Mouse (Mus musculus) ES-E14 (cell line): ENCODE measurements around the gene Prokr2. TPM values are rescaled to one million over a fixed set of nuclear protein-coding genes. Genes with fewer than 3 reads are reported as not detected.
"Not testable (repeated sequence)": the region's sequence is repeated elsewhere in the genome, so short reads cannot be mapped to it uniquely, and the experiment has no call there.

Experiments
- DNase-seq: peaks from one replicate; pipeline ENCODE4 v3.0.0-alpha.2; 2013; ENCODE audit warnings: low read depth, low spot score
- H3K27ac ChIP-seq: 2 replicates; pipeline ENCODE4 v1.5.1; 2012; ENCODE audit warnings: low read depth, mild to moderate bottlenecking, low read length, moderate library complexity, mixed read lengths; ENCODE audit not compliant: poor library complexity, insufficient read depth, severe bottlenecking
- H3K36me3 ChIP-seq: 2 replicates; pipeline ENCODE4 v1.6.1; 2012; ENCODE audit warnings: mild to moderate bottlenecking, low read length, moderate library complexity, mixed read lengths; ENCODE audit not compliant: control insufficient read depth, poor library complexity, insufficient read depth, severe bottlenecking
- H3K4me1 ChIP-seq, 2 experiments: fragments of 150-350 bp in 1 of 2; sonication (generic) in 1 of 2; 2 replicates each; pipeline ENCODE4 v1.6.1; 2012; ENCODE audit warnings: low read length in 2 of 2, mild to moderate bottlenecking in 1 of 2, mixed read lengths in 1 of 2; ENCODE audit not compliant: control insufficient read depth in 2 of 2, insufficient read depth in 2 of 2, poor library complexity in 1 of 2
- H3K4me3 ChIP-seq, 2 experiments: fragments of 150-350 bp in 1 of 2; sonication (generic) in 1 of 2; 2 replicates each; pipeline ENCODE4 v1.5.1; 2012; ENCODE audit warnings: low read length in 2 of 2, low read depth in 1 of 2, mild to moderate bottlenecking in 1 of 2, mixed read lengths in 1 of 2; ENCODE audit not compliant: insufficient read depth in 1 of 2, poor library complexity in 1 of 2, severe bottlenecking in 1 of 2
- H3K9ac ChIP-seq: 2 replicates; pipeline ENCODE4 v1.6.1; 2012; ENCODE audit warnings: low read depth, mild to moderate bottlenecking, low read length, mixed read lengths; ENCODE audit not compliant: poor library complexity, insufficient read depth, severe bottlenecking
- H3K9me3 ChIP-seq: fragments of 150-350 bp; sonication (generic); 2 replicates; pipeline ENCODE4 v1.6.1; 2012; ENCODE audit warnings: low read depth, mild to moderate bottlenecking, low read length; ENCODE audit not compliant: control insufficient read depth, insufficient read depth
- CHD2 ChIP-seq: IDR thresholded peaks from 2 replicates; pipeline ENCODE4 v1.6.1; 2014; ENCODE audit warnings: mild to moderate bottlenecking, low read depth, low read length, inconsistent platforms
- HCFC1 ChIP-seq: IDR thresholded peaks from 2 replicates; pipeline ENCODE4 v1.6.1; 2012; ENCODE audit warnings: low read length, inconsistent platforms, borderline replicate concordance; ENCODE audit not compliant: insufficient read depth
- MAFK ChIP-seq: IDR thresholded peaks from 2 replicates; pipeline ENCODE4 v1.6.1; 2014; ENCODE audit warnings: mild to moderate bottlenecking, low read depth, low read length, inconsistent platforms; ENCODE audit not compliant: insufficient read depth
- ZC3H11A ChIP-seq: IDR thresholded peaks from 2 replicates; pipeline ENCODE4 v1.6.1; 2012; ENCODE audit warnings: low read depth, mild to moderate bottlenecking, inconsistent platforms, low read length, borderline replicate concordance
- ZNF384 ChIP-seq: IDR thresholded peaks from 2 replicates; pipeline ENCODE4 v1.6.1; 2012; ENCODE audit warnings: low read depth, low read length, inconsistent platforms
- in situ Hi-C, 2 experiments: fragments of 600-800 bp; cut with MboI; formaldehyde crosslinking; loops; one replicate each; pipeline ENCODE4 v1.15.1; 2025; ENCODE audit warnings: low sequenced_read_pairs in 2 of 2, inconsistent platforms in 1 of 2; ENCODE audit not compliant: unreplicated experiment in 2 of 2
- total RNA-seq: library from RNA; depleted of rRNA; stranded (reverse); fragments of 300-350 nt; gene quantifications from 2 replicates; pipeline ENCODE4 v1.2.3, GENCODE M21; 2012; rRNA removed

Prokr2 gene
- total RNA-seq, 1 experiment: 0.22 TPM

DNA sequence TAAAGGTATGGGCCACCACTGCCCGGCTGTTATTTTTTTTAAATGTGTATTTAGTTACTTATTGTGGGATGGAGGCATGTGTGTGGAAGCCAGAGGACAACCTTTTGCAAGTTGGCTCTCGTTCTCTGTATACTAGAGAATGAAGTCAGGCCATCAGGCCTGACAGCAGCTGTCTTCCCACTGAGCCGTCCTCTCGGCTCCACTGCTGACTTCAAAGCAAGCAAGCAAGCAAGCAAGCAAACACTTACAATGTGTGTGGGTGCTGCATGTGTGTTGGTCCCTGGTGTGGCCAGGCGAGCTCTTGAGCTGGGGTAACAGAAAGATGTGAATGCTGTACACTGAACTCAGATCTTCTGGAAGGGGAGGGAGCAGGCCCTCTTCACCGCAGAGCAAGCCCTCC, 94.4 kb downstream of the Prokr2 start:
- in situ Hi-C loops: no loop called here
- DNase-seq: no peak
- Histone ChIP-seq H3K36me3 (peaks cover 31% of the 10 kb centered on the region), H3K9me3 (no peaks in the 10 kb centered on the region), H3K27ac (no peak overlapping the region), H3K9ac (peak overlapping the region; percentile 26; the same call in 1 of the 2 replicates), H3K4me1 (peaks cover 2 to 18% of the 10 kb centered on the region in 2 experiments; a peak in 2 of 4 replicates), H3K4me3 (no peak overlapping the region)
- TF ChIP-seq MAFK (no peak), HCFC1 (no peak), ZNF384 (no peak), ZC3H11A (no peak), CHD2 (no peak)

DNA sequence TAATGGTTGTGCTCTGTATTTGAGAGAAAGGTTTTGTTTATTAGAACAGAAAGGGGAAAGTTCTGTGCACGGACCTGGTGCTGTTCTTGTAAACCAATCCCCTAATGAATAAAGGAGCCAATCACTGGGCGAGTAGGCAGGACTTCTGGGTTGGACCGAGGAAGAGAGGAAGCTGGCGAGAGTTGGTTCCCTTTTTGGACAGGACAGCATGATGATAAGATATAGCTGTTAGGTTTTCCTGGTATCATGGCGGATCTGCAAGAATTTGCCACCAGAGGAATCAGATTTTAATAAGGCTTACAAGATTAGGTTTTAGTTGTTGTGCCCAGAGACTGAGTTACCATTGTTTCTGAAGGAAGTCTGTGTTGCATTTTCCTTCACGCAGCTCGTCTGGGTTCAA, 96.0 kb downstream of the Prokr2 start:
- H3K9me3 ChIP-seq, H3K27ac ChIP-seq, in situ Hi-C loops, DNase-seq, H3K9ac ChIP-seq, H3K4me3 ChIP-seq: not testable (repeated sequence)
- peaks cover 5 to 22% of the 10 kb centered on the region in 2 experiments; a peak in 2 of 4 replicates for H3K4me1 ChIP-seq
- H3K36me3 ChIP-seq: peaks cover 15% of the 10 kb centered on the region

Other genes with a start within 250 kb of the Prokr2 start
- gene Slc23a2, start 240.3 kb downstream of the Prokr2 start, total RNA-seq: 33.7 and 43.5 TPM in 2 replicates
- 31.8 and 36.0 TPM in 2 replicates for gene Tmem230, start 137.6 kb downstream of the Prokr2 start, total RNA-seq
- gene Pcna, start 132.1 kb downstream of the Prokr2 start, total RNA-seq: 296 and 370 TPM in 2 replicates
- gene Cds2, start 122.3 kb downstream of the Prokr2 start, total RNA-seq: 73.9 and 160 TPM in 2 replicates
- gene Gpcpd1, start 202.3 kb upstream of the Prokr2 start, total RNA-seq: 8.4 and 14.5 TPM in 2 replicates